Mouse (Mus musculus): ENCODE measurements around the gene C330021F23Rik. TPM values are rescaled to one million over a fixed set of nuclear protein-coding genes. Genes with fewer than 3 reads are reported as not detected.

Gene C330021F23Rik
- polyA plus RNA-seq, 1 experiment from 2014 or later, result 1.3 TPM

GRCm38 (mm10) chr8:3626971-3627370, 59.2 kb downstream of the C330021F23Rik start:
- no peak overlapping the region for H3K27ac ChIP-seq (ENCODE audit: low read depth, low read length)
- ATAC-seq (no peak), DNase-seq (ENCODE audit: low spot score) (no peak)
- 61% methylated on average over 5 of the region's 5 CpGs for WGBS
- no peaks in the 10 kb centered on the region for H3K9me3 ChIP-seq (replicated peaks; ENCODE audit: control insufficient read depth, low read length)
- no peak overlapping the region for H3K9ac ChIP-seq (ENCODE audit: low read length)
- H3K36me3 ChIP-seq (ENCODE audit: control insufficient read depth, insufficient read depth, low read length), result no peaks in the 10 kb centered on the region
- H3K4me2 ChIP-seq (ENCODE audit: low read length), result no peak overlapping the region
- H3K4me1 ChIP-seq (ENCODE audit: control insufficient read depth, insufficient read depth, low read length), result peaks cover 6% of the 10 kb centered on the region; the same call in 1 of the 2 replicates
- H3K4me3 ChIP-seq (ENCODE audit: low read depth, low read length), result no peak overlapping the region
- H3K27me3 ChIP-seq (replicated peaks; ENCODE audit: control insufficient read depth, insufficient read depth, low read length), result no peaks in the 10 kb centered on the region

- ATAC-seq, result no peak
- Histone ChIP-seq H3K36me3 (ENCODE audit: control insufficient read depth, insufficient read depth, low read length) (no peaks in the 10 kb centered on the region), H3K9ac (ENCODE audit: low read length) (no peak overlapping the region), H3K4me3 (ENCODE audit: low read depth, low read length) (no peak overlapping the region), H3K27ac (ENCODE audit: low read depth, low read length) (no peak overlapping the region), H3K9me3 (replicated peaks; ENCODE audit: control insufficient read depth, low read length) (no peaks in the 10 kb centered on the region), H3K4me2 (ENCODE audit: low read length) (no peak overlapping the region), H3K27me3 (replicated peaks; ENCODE audit: control insufficient read depth, insufficient read depth, low read length) (no peaks in the 10 kb centered on the region), H3K4me1 (ENCODE audit: control insufficient read depth, insufficient read depth, low read length) (peaks cover 3% of the 10 kb centered on the region; the same call in 1 of the 2 replicates)
- DNase-seq (ENCODE audit: low spot score), result no peak
- 32% methylated on average over 5 of the region's 5 CpGs for WGBS
Measured at GRCm38 (mm10) chr8:3628014-3628413, 60.2 kb downstream of the C330021F23Rik start.

GRCm38 (mm10) chr8:3630647-3631477, 63.1 kb downstream of the C330021F23Rik start, which contains the start of gene Stxbp2:
Gene Stxbp2 (plus strand): TSS chr8:3630955.
- Histone ChIP-seq H3K27me3 (replicated peaks; ENCODE audit: control insufficient read depth, insufficient read depth, low read length) (no peaks in the 10 kb centered on the region), H3K4me1 (ENCODE audit: control insufficient read depth, insufficient read depth, low read length) (peaks cover 3% of the 10 kb centered on the region; the same call in 1 of the 2 replicates), H3K36me3 (ENCODE audit: control insufficient read depth, insufficient read depth, low read length) (0 out of 2 replicates have a peak, but pooled peaks cover 5% of the 10 kb centered on the region), H3K4me3 (ENCODE audit: low read depth, low read length) (peak within 1 kb of the TSS; percentile 44), H3K4me2 (ENCODE audit: low read length) (peak within 1 kb of the TSS; percentile 68), H3K9ac (ENCODE audit: low read length) (peak within 1 kb of the TSS; percentile 56), H3K9me3 (replicated peaks; ENCODE audit: control insufficient read depth, low read length) (no peaks in the 10 kb centered on the region), H3K27ac (ENCODE audit: low read depth, low read length) (no peak within 1 kb of the TSS)
- WGBS, result 5% methylated on average over 47 of the region's 47 CpGs
- ATAC-seq, result peak; percentile 89
- peak; percentile 75 for DNase-seq (ENCODE audit: low spot score)

- H3K27me3 ChIP-seq (replicated peaks; ENCODE audit: control insufficient read depth, insufficient read depth, low read length), result no peaks in the 10 kb centered on the region
- peaks cover 3% of the 10 kb centered on the region; the same call in 1 of the 2 replicates for H3K4me1 ChIP-seq (ENCODE audit: control insufficient read depth, insufficient read depth, low read length)
- peak overlapping the region; percentile 44 for H3K4me3 ChIP-seq (ENCODE audit: low read depth, low read length)
- H3K4me2 ChIP-seq (ENCODE audit: low read length), result peak overlapping the region; percentile 68
- no peaks in the 10 kb centered on the region for H3K9me3 ChIP-seq (replicated peaks; ENCODE audit: control insufficient read depth, low read length)
- 25% methylated on average over 8 of the region's 8 CpGs for WGBS
- H3K27ac ChIP-seq (ENCODE audit: low read depth, low read length), result no peak overlapping the region
- DNase-seq (ENCODE audit: low spot score) (no peak), ATAC-seq (peak; percentile 5; the same call in 1 of the 2 replicates)
- 0 out of 2 replicates have a peak, but pooled peaks cover 5% of the 10 kb centered on the region for H3K36me3 ChIP-seq (ENCODE audit: control insufficient read depth, insufficient read depth, low read length)
- peak overlapping the region; percentile 56 for H3K9ac ChIP-seq (ENCODE audit: low read length)
Measured at GRCm38 (mm10) chr8:3631478-3631875, 63.7 kb downstream of the C330021F23Rik start.

Other genes starting within 250 kb of the C330021F23Rik start
- gene A430078G23Rik, start 214.6 kb upstream of the C330021F23Rik start, polyA plus RNA-seq (2014; fragmentation: Nextera tagmentation; extraction: Ambion mirVana), result 0.28 TPM in 1 of 2 replicates, not detected in the other
- 8.6 and 11.5 TPM in 2 replicates for gene Arhgef18, start 175.0 kb upstream of the C330021F23Rik start, polyA plus RNA-seq (2014; fragmentation: Nextera tagmentation; extraction: Ambion mirVana)
- gene Pex11g, start 100.3 kb upstream of the C330021F23Rik start, polyA plus RNA-seq (2014; fragmentation: Nextera tagmentation; extraction: Ambion mirVana), result 1.9 and 2.3 TPM in 2 replicates
- 0.14 and 0.18 TPM in 2 replicates for gene Tex45, start 97.1 kb upstream of the C330021F23Rik start, polyA plus RNA-seq (2014; fragmentation: Nextera tagmentation; extraction: Ambion mirVana)
- 66.2 and 66.5 TPM in 2 replicates for gene Zfp358, start 74.9 kb upstream of the C330021F23Rik start, polyA plus RNA-seq (2014; fragmentation: Nextera tagmentation; extraction: Ambion mirVana)
- 50.5 and 52.2 TPM in 2 replicates for gene Mcoln1, start 67.5 kb upstream of the C330021F23Rik start, polyA plus RNA-seq (2014; fragmentation: Nextera tagmentation; extraction: Ambion mirVana)
- gene Pnpla6, start 52.6 kb upstream of the C330021F23Rik start, polyA plus RNA-seq (2014; fragmentation: Nextera tagmentation; extraction: Ambion mirVana), result 16.7 and 20.7 TPM in 2 replicates
- gene Camsap3, start 19.3 kb downstream of the C330021F23Rik start, polyA plus RNA-seq (2014; fragmentation: Nextera tagmentation; extraction: Ambion mirVana), result 25.9 and 32.5 TPM in 2 replicates
- gene Xab2, start 53.3 kb downstream of the C330021F23Rik start, polyA plus RNA-seq (2014; fragmentation: Nextera tagmentation; extraction: Ambion mirVana), result 63.2 and 67.0 TPM in 2 replicates
- gene Pet100, start 53.6 kb downstream of the C330021F23Rik start, polyA plus RNA-seq (2014; fragmentation: Nextera tagmentation; extraction: Ambion mirVana), result 95.7 and 99.8 TPM in 2 replicates
- gene Pcp2, start 57.6 kb downstream of the C330021F23Rik start, polyA plus RNA-seq (2014; fragmentation: Nextera tagmentation; extraction: Ambion mirVana), result 0.53 and 2.7 TPM in 2 replicates
- gene Stxbp2, start 63.0 kb downstream of the C330021F23Rik start, polyA plus RNA-seq (2014; fragmentation: Nextera tagmentation; extraction: Ambion mirVana), result 32.4 and 40.1 TPM in 2 replicates
- 0.26 and 0.32 TPM in 2 replicates for gene Retn, start 87.8 kb downstream of the C330021F23Rik start, polyA plus RNA-seq (2014; fragmentation: Nextera tagmentation; extraction: Ambion mirVana)
- 0.23 TPM in 1 of 2 replicates, not detected in the other for gene Mcemp1, start 97.8 kb downstream of the C330021F23Rik start, polyA plus RNA-seq (2014; fragmentation: Nextera tagmentation; extraction: Ambion mirVana)
- gene Fcor, start 104.4 kb downstream of the C330021F23Rik start, polyA plus RNA-seq (2014; fragmentation: Nextera tagmentation; extraction: Ambion mirVana), result 13.1 and 13.2 TPM in 2 replicates
- 51.8 and 52.1 TPM in 2 replicates for gene Trappc5, start 108.3 kb downstream of the C330021F23Rik start, polyA plus RNA-seq (2014; fragmentation: Nextera tagmentation; extraction: Ambion mirVana)
- gene Fcer2a, start 126.2 kb downstream of the C330021F23Rik start, polyA plus RNA-seq (2014; fragmentation: Nextera tagmentation; extraction: Ambion mirVana), result 0.08 and 0.15 TPM in 2 replicates
- gene Clec4g, start 152.7 kb downstream of the C330021F23Rik start, polyA plus RNA-seq (2014; fragmentation: Nextera tagmentation; extraction: Ambion mirVana), result not detected in 2 replicates
- gene Cd209a, start 181.0 kb downstream of the C330021F23Rik start, polyA plus RNA-seq (2014; fragmentation: Nextera tagmentation; extraction: Ambion mirVana), result not detected in 2 replicates

Data from forebrain, embryonic 14.5 days (tissue).